Mouse (Mus musculus) v-Abl transformed pro-B cells (cell line): Measurements from ENCODE around the gene Pold4.
"Not testable (repeated sequence)": the region's sequence is repeated elsewhere in the genome, so short reads cannot be mapped to it uniquely, and the experiment has no call there.

Source experiments
- in situ Hi-C, 2 experiments: fragments of 400-800 bp; cut with MboI; formaldehyde crosslinking; loops; one replicate each; pipeline ENCODE4 v1.15.1; 2025; ENCODE audit not compliant: unreplicated experiment in 2 of 2

Gene Pold4

DNA sequence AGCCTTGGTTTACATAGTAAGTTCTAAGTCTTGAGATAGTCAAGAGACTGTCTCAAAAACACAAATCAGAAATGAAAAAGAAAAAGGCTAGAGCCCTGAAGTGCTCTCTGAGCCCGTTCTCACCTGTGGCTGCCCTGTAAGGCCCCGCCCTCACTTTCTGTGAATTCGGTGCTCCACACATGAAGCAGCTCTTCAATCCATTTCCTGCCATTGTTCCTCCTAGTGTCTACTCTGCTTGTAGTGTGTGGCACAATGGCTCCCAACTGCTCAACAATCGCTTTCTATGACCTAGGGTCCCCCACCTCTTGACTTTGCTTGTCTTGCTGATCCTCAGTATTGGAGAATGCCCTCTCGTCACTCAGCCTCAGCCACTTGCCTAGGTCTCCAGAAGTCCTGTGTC lies 4.3 kb upstream of the Pold4 start:
- in situ Hi-C loops = no loop called here

DNA sequence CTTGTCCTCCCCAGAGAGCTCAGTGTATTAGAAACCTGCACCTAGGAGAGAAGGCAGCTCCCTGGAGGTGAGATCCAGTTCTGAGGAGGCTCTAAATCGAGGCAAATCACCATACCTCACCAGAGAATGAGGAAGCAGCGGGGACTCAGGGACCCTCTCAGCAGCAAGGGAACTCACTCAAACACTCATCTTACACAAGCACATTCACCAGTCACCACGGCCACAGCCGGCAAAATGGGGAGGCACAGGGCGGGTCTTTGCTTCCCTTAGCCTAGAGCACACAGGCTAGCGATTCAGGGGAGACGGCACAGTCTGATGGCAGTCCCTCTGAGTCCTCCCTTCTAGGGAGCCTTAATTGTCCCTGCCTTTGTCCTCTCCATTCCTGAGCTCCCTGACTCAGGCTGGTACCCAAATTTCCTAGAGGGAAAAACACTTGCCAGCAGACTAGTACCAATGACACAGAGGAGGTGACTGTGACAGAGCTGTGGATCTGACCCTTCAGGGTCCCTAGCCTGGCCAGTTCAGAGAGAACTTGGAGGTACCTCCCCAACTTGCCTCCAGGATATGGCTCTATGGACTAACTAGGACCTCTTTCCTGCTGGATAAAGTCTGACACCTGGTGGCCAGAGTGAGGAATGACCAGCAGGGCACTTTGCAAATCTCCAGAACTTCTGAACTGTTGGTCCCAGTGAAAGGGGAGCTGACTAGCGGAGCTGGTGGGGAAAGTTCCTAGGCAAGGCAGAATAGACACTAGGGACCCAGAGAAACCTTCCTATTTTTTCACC lies 3.6 kb upstream of the Pold4 start:
- in situ Hi-C loops = no loop called here

DNA sequence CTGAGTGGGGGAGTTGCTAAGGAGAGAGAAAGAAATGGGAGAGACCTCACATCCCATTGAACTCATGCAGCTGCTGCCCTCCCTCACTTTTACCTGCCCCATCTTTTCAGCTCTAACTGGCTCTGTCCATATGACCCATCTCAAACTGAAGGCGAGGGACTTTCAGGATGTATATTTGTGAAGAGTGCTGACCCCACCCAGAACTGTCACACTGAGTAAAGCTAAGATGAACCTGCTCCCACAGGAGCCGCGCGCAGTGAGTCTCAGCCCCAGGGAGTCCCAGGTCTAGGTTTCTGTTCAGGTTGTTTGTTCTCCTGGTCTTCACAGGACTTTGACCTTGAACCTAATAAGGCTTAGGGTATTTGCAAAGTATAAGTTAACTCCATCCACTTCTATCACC lies 2.8 kb upstream of the Pold4 start:
- in situ Hi-C loops = no loop called here

DNA sequence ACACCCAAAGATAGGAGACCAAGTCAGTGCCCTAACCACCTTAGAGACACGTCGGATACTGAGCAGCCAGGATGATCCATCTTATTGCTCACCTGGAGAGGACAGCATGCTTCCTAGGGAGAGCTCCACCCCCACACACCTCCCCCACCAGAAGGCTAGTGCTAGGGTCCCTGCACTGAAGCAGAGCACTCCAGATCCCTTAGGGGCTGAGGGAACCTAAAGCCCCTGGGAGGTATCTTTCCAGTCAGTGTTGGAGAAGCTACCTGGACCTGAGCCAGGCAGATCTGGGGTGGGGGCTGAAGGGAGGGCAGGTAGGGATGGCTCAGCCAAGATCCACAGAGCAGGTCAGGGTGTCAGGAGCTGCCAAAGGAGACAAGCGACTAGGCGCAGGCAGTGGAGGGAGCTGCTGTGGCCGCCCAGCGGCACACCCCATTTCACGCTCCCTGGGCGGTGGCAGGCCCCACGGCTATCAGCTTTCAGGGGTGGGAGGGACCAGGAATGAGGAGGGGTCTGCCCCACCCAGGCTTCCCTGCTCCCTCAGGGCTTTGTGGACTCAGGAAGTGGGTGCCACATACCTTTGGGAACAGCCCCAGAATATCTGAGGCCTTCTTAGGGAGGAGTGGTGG lies 2.1 kb upstream of the Pold4 start:
- in situ Hi-C loops = loop anchor here in 1 of 2 experiments (10.0 kb wide), 1 partner anchor 445 kb away; no protein-coding TSS in a partner anchor

DNA sequence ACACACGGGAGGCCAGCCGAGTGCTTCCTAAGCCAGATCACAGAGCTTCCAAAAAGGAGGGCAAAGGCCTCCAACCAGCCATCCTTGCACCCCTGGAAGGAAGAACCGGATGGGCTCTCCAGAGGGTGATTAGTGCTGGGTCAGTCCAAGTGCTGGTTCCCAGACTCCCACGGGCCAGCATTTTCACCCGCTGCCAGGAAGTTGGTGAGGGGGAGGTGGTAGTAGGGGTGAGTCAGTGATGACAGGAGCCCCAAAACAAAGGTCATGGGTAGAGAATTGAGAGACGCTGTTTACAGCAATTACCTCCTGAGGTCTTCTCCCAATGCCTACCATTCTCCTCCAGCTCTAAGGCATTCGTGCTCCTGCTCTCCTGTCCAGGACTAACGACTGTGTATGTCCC lies 1.3 kb upstream of the Pold4 start:
- in situ Hi-C loops = loop anchor here in 1 of 2 experiments (10.0 kb wide), 1 partner anchor 446 kb away; no protein-coding TSS in a partner anchor

DNA sequence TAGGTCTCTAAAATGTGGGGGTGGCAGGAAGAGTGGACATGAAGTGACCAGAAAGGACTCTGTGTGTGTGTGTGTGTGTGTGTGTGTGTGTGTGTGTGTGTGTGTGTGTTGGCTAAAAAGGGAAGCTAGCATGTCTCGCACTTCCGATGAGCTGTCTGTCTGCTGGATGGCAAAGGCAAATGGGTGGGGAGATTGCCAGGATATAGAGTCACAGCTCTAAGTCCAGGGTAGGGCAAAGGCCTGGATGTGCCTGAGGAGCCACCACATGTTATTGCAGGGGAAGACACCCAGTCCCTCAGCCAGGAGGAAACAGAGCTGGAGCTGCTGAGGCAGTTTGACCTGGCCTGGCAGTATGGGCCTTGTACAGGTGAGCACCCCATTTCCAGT lies 480 bp downstream of the Pold4 start:
- in situ Hi-C loops = loop anchor here in 1 of 2 experiments (10.0 kb wide), 1 partner anchor 447 kb away; no protein-coding TSS in a partner anchor

DNA sequence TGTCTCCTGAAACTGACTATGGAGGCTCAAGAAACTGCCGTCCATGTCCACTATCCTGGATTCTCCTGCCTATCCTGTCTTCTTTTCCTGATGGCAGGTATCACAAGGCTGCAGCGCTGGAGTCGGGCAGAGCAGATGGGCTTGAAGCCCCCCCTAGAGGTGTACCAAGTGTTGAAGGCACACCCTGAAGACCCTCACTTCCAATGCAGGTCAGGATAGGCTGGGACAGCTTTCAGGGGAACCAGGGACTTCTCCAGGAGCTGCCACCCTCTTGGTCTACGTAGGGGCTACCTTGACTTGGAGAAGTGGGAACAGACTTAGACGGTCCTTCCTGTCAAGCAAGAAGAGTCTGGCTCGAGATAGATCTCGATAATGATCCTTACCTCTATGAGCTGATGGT lies 952 bp downstream of the Pold4 start:
- in situ Hi-C loops = loop anchor here in 1 of 2 experiments (10.0 kb wide), 1 partner anchor 448 kb away; no protein-coding TSS in a partner anchor

DNA sequence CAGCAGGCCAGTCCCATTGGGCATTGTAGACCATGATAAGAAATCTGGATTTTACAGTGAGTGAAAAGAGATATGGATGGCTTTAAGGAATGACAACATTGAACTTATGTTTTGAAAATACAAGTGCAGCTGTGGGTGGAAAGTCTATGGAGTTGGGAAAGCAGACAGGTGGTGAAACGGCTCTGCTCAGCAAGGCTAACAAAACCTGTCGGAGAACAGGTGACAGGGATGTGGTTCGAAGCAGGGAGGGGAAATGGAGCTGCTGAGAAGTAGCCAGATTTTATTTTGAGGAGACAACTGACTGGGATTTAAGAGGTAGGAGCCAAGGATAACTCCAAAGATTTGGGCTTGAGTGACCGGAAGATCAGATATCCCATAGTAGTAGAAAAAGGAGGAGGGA lies 2.8 kb downstream of the Pold4 start:
- in situ Hi-C loops = loop anchor here in 1 of 2 experiments (10.0 kb wide), 1 partner anchor 450 kb away; no protein-coding TSS in a partner anchor

DNA sequence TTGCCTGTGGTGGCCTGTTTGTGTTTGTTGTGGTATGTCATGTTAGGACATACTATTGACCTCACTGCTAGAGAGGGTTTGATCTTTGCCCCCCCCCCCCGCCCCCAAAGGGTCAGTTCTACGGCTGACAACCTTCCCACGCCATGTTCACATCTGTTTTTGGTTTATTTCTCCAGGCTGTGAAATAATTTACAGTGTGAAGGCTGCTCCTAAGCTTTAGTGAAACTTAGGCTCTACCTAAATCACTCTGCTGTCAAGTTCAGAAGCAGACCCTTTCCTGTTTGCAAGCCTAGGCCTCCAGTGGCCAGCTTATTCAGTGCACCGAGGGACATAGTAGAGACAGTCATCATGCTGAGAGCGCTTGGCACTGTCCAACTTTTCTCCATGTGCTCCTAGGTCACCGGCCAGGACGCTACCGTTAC lies 8.6 kb downstream of the Pold4 start:
- in situ Hi-C loops = loop anchor here in 1 of 2 experiments (5.0 kb wide), 1 partner anchor 33 kb away; no protein-coding TSS in a partner anchor

DNA sequence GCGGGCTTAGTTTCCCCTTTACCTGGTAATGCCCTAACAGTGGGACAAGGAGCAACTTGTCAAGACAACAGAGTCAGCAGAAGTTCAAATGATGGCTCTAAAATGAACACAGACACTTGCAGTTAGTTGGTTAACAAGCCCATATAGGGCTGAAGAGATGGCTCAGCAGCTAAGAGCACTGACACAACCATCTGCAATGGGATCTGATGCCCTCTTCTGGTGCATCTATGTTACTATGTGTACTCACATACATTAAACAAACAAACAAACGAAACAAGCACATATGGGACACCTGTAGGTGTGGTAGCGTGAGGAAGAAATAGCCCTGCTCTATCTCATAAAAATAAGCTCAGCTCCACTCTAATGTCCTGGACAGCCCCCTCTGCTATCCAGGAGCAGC lies 10.7 kb downstream of the Pold4 start:
- in situ Hi-C loops = loop anchor here in 1 of 2 experiments (5.0 kb wide), 1 partner anchor 35 kb away; no protein-coding TSS in a partner anchor

DNA sequence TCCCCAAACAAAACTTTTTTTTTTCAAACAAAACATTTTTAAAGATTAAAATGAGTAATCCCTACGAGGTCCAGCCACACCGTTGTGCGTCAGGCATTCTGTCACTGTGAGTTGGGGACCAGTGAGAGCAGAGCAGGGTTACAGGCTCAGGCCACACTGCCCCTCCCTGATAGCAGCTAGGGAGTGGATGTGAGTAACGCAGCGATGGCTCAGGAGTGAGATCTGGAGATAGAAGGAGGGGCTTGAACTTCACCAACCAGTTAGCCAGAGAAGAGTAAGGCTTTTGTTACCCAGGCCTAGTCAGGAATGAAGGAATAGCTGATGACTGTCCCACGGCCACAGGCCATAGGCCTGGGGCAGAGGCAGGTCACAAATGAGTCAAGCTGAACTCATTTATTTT lies 13.1 kb downstream of the Pold4 start:
- in situ Hi-C loops = loop anchor here in 1 of 2 experiments (5.0 kb wide), 1 partner anchor 37 kb away; no protein-coding TSS in a partner anchor

DNA sequence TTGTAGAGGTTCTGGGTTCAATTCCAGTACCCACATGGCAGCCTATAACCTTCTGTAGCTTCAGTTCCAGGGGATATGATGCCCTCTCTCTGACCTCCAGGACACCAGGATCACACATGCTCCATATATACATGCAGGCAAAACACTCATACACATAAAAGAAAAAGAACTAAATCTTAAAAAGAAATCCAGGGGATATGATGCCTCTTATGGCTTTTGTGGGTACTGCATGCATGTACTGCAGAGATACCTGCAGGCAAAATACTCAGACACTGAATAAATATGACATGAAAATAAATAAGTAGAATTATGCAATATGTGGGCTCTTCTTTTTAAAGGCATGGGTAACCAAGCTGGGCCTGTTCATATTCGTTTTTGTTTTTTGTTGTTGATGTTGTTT lies 15.3 kb downstream of the Pold4 start:
- in situ Hi-C loops = no loop called here

DNA sequence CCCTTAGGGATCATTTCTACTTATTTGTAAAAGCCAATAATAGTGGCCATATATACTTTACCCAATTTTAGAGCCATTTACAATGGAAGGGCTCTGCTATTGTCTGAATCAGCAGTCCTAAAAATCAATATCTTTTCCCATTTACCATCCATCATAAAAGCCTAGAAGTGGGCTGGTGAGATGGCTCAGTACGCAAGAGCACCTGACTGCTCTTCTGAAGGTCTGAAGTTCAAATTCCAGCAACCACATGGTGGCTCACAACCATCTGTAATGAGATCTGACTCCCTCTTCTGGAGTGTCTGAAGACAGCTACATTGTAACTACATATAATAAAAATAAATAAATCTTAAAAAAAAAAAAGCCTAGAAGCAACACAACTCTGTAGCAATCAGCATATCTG lies 17.0 kb downstream of the Pold4 start:
- in situ Hi-C loops = not testable (repeated sequence)

DNA sequence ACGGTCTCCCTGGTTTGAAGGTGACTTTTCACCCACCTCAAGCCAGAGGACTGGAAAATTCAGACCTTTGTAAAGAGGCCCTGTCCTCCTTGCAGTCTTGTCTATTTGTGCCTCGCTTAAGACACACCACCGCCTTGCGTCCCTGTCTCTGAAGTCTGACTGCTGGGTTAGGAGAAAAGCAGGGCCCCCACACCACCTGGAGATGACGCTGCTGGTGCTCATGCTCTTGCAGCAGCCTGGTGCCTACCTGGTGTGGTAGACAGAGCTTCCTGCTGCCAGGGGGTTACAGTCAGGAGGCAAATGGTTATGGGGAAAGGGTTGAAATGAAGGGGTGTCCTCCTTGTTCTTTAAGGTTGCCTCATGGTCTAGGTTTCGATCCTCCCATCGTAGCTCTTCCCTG lies 22.5 kb downstream of the Pold4 start:
- in situ Hi-C loops = no loop called here

DNA sequence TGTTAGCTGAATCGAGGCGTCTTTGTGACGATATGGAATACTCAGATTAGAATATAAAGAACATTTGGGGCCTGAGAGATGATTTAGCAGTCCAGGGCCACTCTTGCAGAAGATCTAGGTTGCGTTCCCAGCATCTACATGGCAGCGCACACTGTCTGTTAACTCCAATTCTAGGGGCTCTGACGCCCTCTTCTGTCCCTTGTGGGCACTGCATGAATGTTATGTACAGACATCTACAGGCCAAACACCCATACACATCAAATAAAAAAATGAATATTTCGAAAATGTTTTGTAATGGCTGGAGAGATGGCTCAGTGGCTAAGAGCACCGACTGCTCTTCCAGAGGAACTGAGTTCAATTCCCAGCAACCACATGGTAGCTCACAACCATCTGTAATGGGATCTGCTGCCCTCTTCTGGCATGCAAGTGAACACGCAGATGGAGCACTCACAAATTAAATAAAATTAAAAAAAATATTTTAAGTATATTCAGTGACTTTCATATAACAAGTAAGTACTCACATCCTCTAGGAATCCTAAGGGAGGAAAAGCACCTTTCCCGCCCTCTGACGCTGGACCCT lies 24.0 kb downstream of the Pold4 start:
- in situ Hi-C loops = loop anchor here in 1 of 2 experiments (5.0 kb wide), 3 partner anchors 48 to 162 kb away; no protein-coding TSS in a partner anchor

DNA sequence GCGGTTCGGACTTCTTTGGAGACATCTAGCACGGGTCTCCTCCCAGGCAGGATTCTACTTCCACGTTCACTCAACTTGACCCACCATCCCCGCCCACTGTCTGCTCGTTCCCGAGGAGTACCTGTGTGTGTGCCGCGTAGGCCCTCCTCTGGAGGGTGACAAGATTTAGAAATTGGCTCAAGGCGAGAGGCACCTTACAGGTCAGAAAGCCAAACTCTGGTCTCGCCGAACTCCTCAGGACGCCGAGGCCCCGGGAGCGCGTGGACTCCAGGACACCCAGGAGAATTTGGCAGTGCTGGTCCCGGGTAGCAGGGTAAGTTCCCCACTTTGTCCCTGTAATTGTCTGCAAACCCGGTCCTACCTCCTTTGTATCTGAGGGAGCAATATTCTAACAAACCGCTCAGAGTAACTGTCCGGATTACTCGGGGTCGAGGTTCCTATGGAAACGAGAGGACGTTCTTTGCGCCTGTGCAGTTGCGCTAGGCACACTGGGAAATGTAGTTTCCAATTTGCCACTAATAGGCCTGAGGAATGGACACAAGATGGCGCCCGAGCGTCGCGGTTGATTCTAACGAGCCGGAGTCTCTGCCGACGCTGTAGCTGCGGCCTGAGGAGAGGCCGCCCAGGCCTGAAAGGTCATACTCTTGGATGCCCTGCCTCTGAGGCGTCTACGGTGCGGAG lies 25.7 kb downstream of the Pold4 start:
- in situ Hi-C loops = loop anchor here in 1 of 2 experiments (5.0 kb wide), 3 partner anchors 50 to 160 kb away; no protein-coding TSS in a partner anchor

DNA sequence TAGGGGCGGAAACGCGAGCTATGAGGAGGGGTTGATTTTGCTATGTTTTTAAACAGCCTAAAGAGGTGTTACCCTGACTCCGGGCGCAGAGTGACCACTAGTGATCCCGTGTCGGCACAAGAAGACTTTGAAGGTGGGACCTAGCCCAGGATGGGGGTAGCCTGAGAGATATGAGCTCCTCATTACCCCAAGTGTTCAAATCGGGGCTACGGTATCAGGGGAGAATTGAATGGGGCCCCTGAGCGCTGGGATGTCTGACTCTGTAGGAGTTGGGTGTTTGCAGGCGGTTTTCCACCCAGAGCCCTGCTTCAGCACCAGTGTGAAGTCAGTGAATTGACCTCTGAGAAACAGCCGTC lies 26.2 kb downstream of the Pold4 start:
- in situ Hi-C loops = loop anchor here in 1 of 2 experiments (5.0 kb wide), 3 partner anchors 51 to 159 kb away; no protein-coding TSS in a partner anchor

DNA sequence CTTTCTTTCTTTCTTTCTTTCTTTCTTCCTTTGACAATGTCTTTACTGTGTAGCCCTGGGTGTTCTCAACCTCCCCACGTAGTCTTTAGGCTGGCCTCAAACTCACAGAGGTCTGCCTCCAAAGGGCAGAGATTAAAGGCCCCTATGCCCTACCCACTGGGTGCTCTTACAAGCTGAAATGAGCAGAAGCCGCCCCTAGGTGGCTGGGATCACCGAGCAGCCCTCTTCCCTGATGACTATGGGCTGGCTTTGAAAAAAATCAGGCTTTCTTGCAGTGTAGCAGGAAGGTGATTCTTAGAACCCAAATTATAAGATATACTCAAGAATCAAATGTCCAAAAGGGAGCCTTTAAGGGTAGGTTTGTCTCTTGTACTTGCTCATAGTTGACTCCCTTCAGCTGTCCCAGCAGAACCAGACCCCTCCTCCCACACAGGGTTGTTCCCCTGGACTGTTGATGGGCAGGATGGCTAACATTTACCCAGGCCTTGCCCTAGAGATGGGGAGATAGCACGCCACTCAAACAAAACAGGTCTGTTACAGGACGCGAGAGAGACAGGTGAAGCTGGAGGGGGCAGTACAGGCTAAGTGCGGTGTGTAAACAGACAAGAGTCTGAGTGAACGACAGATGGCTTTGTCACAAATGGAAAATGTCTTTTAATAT lies 29.5 kb downstream of the Pold4 start:
- in situ Hi-C loops = loop anchor here in 1 of 2 experiments (10.0 kb wide), 1 partner anchor 154 kb away; no protein-coding TSS in a partner anchor

DNA sequence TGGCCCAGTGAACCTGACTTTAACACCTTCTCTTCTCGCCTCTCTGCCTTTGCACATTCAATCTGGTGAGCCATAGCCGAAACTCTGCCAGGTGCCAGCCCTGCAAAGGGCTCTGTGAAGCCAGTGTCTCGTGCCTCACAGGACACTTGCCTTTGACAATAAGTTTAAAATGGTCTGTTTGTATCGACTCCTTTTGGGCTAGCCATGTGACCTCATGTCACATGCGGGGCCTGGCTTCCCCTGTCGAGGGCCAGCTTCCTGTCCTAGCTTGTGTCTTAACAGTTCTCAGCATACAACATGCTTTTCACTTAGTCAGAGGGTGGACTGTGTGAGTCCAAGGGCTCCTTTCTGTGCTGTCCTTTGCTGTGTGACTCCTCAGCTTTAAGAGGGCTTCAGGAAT lies 31.1 kb downstream of the Pold4 start:
- in situ Hi-C loops = loop anchor here in 1 of 2 experiments (10.0 kb wide), 1 partner anchor 152 kb away; no protein-coding TSS in a partner anchor

DNA sequence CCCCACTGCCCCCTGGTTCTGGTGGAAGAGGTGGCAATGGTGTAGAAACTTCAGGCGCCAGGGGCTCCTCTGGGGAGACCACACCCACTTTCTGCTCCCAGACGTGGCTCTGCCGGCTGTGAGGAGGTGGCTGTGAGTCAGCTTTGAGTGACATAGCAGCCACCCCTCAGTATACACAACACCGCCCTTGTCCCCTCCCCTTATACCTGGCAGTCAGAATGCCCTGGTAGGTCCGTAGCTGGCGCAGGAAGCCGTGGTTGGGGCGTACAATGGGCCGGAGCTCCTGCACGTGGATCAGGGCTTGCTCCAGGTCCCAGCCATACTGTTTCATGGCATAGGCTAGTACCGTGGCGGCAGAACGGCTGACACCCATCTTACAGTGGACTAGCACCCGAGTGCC lies 32.0 kb downstream of the Pold4 start:
- in situ Hi-C loops = loop anchor here in 1 of 2 experiments (10.0 kb wide), 1 partner anchor 151 kb away; no protein-coding TSS in a partner anchor
